ENCODE assay signal across 20 mouse cellular contexts in genomic region chr3:102276283-102276682, GRCm38 (mm10).
"Had no signal": no experiment of that assay in that cellular context is flagged by ENCODE, and none has a peak within 500 bp of the region (broad histone marks: within the 10 kb centered on the region; RNA-seq: fewer than 3 reads in every experiment).

No protein-coding gene starts in this region.

- H3K9me3 ChIP-seq: limb, embryonic 12.5 days; limb, embryonic 15.5 days; midbrain, embryonic 10.5 days; midbrain, embryonic 13.5 days; neural tube, embryonic 13.5 days had no signal

- H3K9ac ChIP-seq: limb, embryonic 12.5 days; limb, embryonic 15.5 days; liver, embryonic 14.5 days; liver, postnatal 0 days; midbrain, embryonic 13.5 days; neural tube, embryonic 13.5 days had no signal

- H3K4me2 ChIP-seq: limb, embryonic 12.5 days; limb, embryonic 15.5 days; liver, embryonic 11.5 days; midbrain, embryonic 13.5 days; neural tube, embryonic 13.5 days had no signal

- H3K27ac ChIP-seq: limb, embryonic 12.5 days; limb, embryonic 15.5 days; liver, embryonic 14.5 days; midbrain, embryonic 10.5 days; midbrain, embryonic 13.5 days; neural tube, embryonic 13.5 days had no signal

- ATAC-seq: intestine, postnatal 0 days; liver, postnatal 0 days; midbrain, embryonic 13.5 days; midbrain, embryonic 16.5 days had no signal

- H3K4me3 ChIP-seq: limb, embryonic 12.5 days; limb, embryonic 15.5 days; megakaryocyte, embryonic 14.5 days; midbrain, embryonic 10.5 days; midbrain, embryonic 13.5 days; myocyte; neural tube, embryonic 13.5 days had no signal

- H3K27me3 ChIP-seq: limb, embryonic 12.5 days; limb, embryonic 15.5 days; megakaryocyte, embryonic 14.5 days; midbrain, embryonic 13.5 days; neural tube, embryonic 13.5 days had no signal

- H3K4me1 ChIP-seq: limb, embryonic 12.5 days; megakaryocyte, embryonic 14.5 days; midbrain, embryonic 13.5 days; neural tube, embryonic 13.5 days had no signal

- DNase-seq: kidney, adult 2 months; left cerebral cortex, postnatal 4 days; liver, postnatal 0 days; retina, postnatal 1 day; right cerebral cortex, postnatal 25 days; spleen, adult 18-20 months; thymus, adult 2 months; thymus, postnatal 14 days; thymus, postnatal 4 days had no signal

- H3K36me3 ChIP-seq: limb, embryonic 12.5 days; limb, embryonic 15.5 days; midbrain, embryonic 10.5 days; midbrain, embryonic 13.5 days; neural tube, embryonic 13.5 days had no signal
